In the genomic region with DNA sequence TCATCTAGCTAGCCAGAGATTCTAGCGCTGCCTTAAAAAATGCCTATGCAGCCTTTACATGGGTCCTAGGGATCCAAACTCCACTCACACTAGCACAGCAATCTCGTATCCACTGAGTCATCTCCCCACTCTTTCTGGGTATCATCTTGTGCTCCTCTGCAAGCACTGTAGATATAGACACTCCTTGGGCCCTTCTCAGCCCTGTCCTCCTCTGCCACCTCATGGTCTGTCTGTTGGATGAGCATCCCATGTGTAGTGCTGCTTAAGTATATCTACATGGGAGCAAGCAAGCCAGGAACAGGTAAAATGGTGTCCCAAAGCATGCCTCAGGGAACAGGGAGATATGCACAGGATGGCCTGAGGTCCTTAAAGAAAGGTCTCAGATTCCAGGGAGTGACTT, we compare ENCODE assay signal across 24 mouse cellular contexts. TPM values are rescaled to one million over a fixed set of nuclear protein-coding genes. Genes with fewer than 3 reads are reported as not detected.
DNase-seq lines count a peak whose midpoint lies in the region; ATAC-seq and TF ChIP-seq lines count a peak whose summit lies in the region.
"Had no signal": no experiment of that assay in that cellular context is flagged by ENCODE, and none has a peak within 500 bp of the region (broad histone marks: within the 10 kb centered on the region; RNA-seq: fewer than 3 reads in every experiment).

No protein-coding gene starts in this region.

- peak; percentile 12 for DNase-seq in CD4-positive, CD25-positive, alpha-beta regulatory T cell, adult 2 months (ENCODE audit: low read depth, low spot score)
- no peak for DNase-seq in kidney, adult 2 months
- DNase-seq in left cerebral cortex, postnatal 14 days (ENCODE audit: low spot score in 2 of 2), result peak; percentile 11 to 34
- DNase-seq in left cerebral cortex, postnatal 36 days (ENCODE audit: low spot score in 2 of 2), result no peak
- DNase-seq in MEL (ENCODE audit: low read depth, low spot score), result no peak
- DNase-seq in urinary bladder, postnatal 4 days (ENCODE audit: low spot score in 2 of 2), result no peak
- DNase-seq: adrenal gland, postnatal 10 days; cerebellum, adult 18-20 months; cerebellum, postnatal 36 days; gastrocnemius, postnatal 14 days; heart, postnatal 14 days; kidney, adult 9 months; layer of hippocampus, adult 9-11 months; right cerebral cortex, postnatal 4 days; thymus, postnatal 4 days had no signal

- no peak for TF ChIP-seq EP300 in MEL (IDR thresholded peaks at IDR 0.05; ENCODE audit: low read depth in 1 of 2, low read length in 2 of 2)

- no peak for ATAC-seq in CD4-positive, CD25-positive, alpha-beta regulatory T cell, adult 4 months
- no peak for ATAC-seq in kidney, embryonic 14.5 days (ENCODE audit: low FRiP score, low TSS enrichment)
- ATAC-seq: forebrain, embryonic 16.5 days had no signal

- 78% methylated on average over 2 of the region's 2 CpGs for WGBS in kidney, adult 2 months
- 85% methylated on average over 2 of the region's 2 CpGs for WGBS in kidney, embryonic 14.5 days

- no peaks in the 10 kb centered on the region for H3K9me3 ChIP-seq in kidney, embryonic 14.5 days (ENCODE audit: control insufficient read depth, low read length)
- H3K9me3 ChIP-seq in MEL (replicated peaks; ENCODE audit: insufficient read depth, low read length), result no peaks in the 10 kb centered on the region
- H3K9me3 ChIP-seq: hindbrain, embryonic 15.5 days; limb, embryonic 13.5 days; liver, embryonic 15.5 days; neural tube, embryonic 12.5 days had no signal

- no peak overlapping the region for H3K9ac ChIP-seq in kidney, embryonic 14.5 days (ENCODE audit: low read depth, low read length)
- H3K9ac ChIP-seq in MEL (ENCODE audit: control insufficient read depth, low read depth, low read length, poor library complexity, severe bottlenecking), result no peak overlapping the region
- H3K9ac ChIP-seq: hindbrain, embryonic 15.5 days; limb, embryonic 13.5 days; liver, embryonic 15.5 days; neural tube, embryonic 12.5 days had no signal

- no peaks in the 10 kb centered on the region for H3K79me2 ChIP-seq in MEL (ENCODE audit: control insufficient read depth, insufficient read depth, low read length, poor library complexity)

- H3K4me3 ChIP-seq in kidney, adult 2 months (ENCODE audit: insufficient read depth, low read depth, low read length), result no peak overlapping the region
- no peak overlapping the region for H3K4me3 ChIP-seq in kidney, embryonic 14.5 days (ENCODE audit: low read length)
- H3K4me3 ChIP-seq in MEL (ENCODE audit: control insufficient read depth in 1 of 2, insufficient read depth in 1 of 2, low read depth in 2 of 2, low read length in 2 of 2), result no peak overlapping the region
- H3K4me3 ChIP-seq: hindbrain, embryonic 15.5 days; limb, embryonic 13.5 days; liver, embryonic 15.5 days; neural tube, embryonic 12.5 days had no signal

- no peak for TF ChIP-seq POLR2A in kidney, adult 2 months (IDR thresholded peaks at IDR 0.05; ENCODE audit: low read depth, low read length)
- no peak for TF ChIP-seq POLR2A in MEL (IDR thresholded peaks at IDR 0.05; ENCODE audit: control insufficient read depth in 1 of 2, insufficient read depth in 1 of 2, low read depth in 1 of 2, low read length in 2 of 2, poor library complexity in 1 of 2)

- TF ChIP-seq CTCF in kidney, adult 2 months (conservative IDR thresholded peaks at IDR 0.05; ENCODE audit: insufficient read depth, insufficient read length, low read depth, low read length), result peak; percentile 21; the same call in 1 of the 2 replicates
- no peak for TF ChIP-seq CTCF in MEL (IDR thresholded peaks at IDR 0.05 in 2 of 3, conservative IDR thresholded peaks at IDR 0.05 in 1 of 3; ENCODE audit: control insufficient read depth in 1 of 3, insufficient read depth in 1 of 3, low read depth in 2 of 3, low read length in 3 of 3, poor library complexity in 1 of 3, severe bottlenecking in 1 of 3)

- no peak overlapping the region for H3K4me2 ChIP-seq in kidney, embryonic 14.5 days (replicated peaks; ENCODE audit: low read depth, low read length)
- H3K4me2 ChIP-seq: hindbrain, embryonic 15.5 days; limb, embryonic 13.5 days; liver, embryonic 15.5 days; neural tube, embryonic 12.5 days had no signal

- TF ChIP-seq RAD21 in MEL (IDR thresholded peaks at IDR 0.05; ENCODE audit: low read depth, low read length), result no peak; the same call in 1 of the 2 replicates

- H3K27ac ChIP-seq in kidney, adult 2 months (ENCODE audit: insufficient read depth, low read depth, low read length), result no peak overlapping the region
- no peak overlapping the region for H3K27ac ChIP-seq in kidney, embryonic 14.5 days (ENCODE audit: low read depth, low read length)
- no peak overlapping the region for H3K27ac ChIP-seq in MEL (ENCODE audit: control insufficient read depth, low read depth, low read length)
- H3K27ac ChIP-seq: hindbrain, embryonic 15.5 days; limb, embryonic 13.5 days; liver, embryonic 15.5 days; neural tube, embryonic 12.5 days had no signal

- H3K36me3 ChIP-seq in kidney, adult 2 months (ENCODE audit: control insufficient read depth, insufficient read depth, low read length), result no peaks in the 10 kb centered on the region
- no peaks in the 10 kb centered on the region for H3K36me3 ChIP-seq in kidney, embryonic 14.5 days (ENCODE audit: control insufficient read depth, insufficient read depth, low read length)
- H3K36me3 ChIP-seq in MEL (ENCODE audit: control insufficient read depth in 1 of 2, insufficient read depth in 2 of 2, low read length in 2 of 2), result no peaks in the 10 kb centered on the region
- H3K36me3 ChIP-seq: hindbrain, embryonic 15.5 days; limb, embryonic 13.5 days; liver, embryonic 15.5 days; neural tube, embryonic 12.5 days had no signal

- intact Hi-C loops in left cerebral cortex, postnatal 14 days (cut with DNase I), result no loop called here
- intact Hi-C loops in left cerebral cortex, postnatal 36 days (cut with DNase I), result loop anchor here (10.0 kb wide), 1 partner anchor 243 kb away; no protein-coding TSS in a partner anchor

- H3K27me3 ChIP-seq in kidney, adult 2 months (replicated peaks; ENCODE audit: control insufficient read depth, insufficient read depth, low read length), result no peaks in the 10 kb centered on the region
- no peaks in the 10 kb centered on the region for H3K27me3 ChIP-seq in kidney, embryonic 14.5 days (ENCODE audit: control insufficient read depth, insufficient read depth, low read length)
- peaks cover 0 to 2% of the 10 kb centered on the region in 2 experiments; a peak in 2 of 4 replicates for H3K27me3 ChIP-seq in MEL (ENCODE audit: control insufficient read depth in 1 of 2, insufficient read depth in 2 of 2, low read length in 2 of 2)
- H3K27me3 ChIP-seq: hindbrain, embryonic 15.5 days; limb, embryonic 13.5 days; liver, embryonic 15.5 days; neural tube, embryonic 12.5 days had no signal

- H3K4me1 ChIP-seq in kidney, adult 2 months (ENCODE audit: control insufficient read depth, insufficient read depth, low read length), result no peaks in the 10 kb centered on the region
- no peaks in the 10 kb centered on the region for H3K4me1 ChIP-seq in kidney, embryonic 14.5 days (ENCODE audit: control insufficient read depth, insufficient read depth, low read length)
- no peaks in the 10 kb centered on the region for H3K4me1 ChIP-seq in MEL (ENCODE audit: control insufficient read depth in 1 of 2, insufficient read depth in 2 of 2, low read length in 2 of 2)
- H3K4me1 ChIP-seq: hindbrain, embryonic 15.5 days; limb, embryonic 13.5 days; liver, embryonic 15.5 days; neural tube, embryonic 12.5 days had no signal

TF ChIP-seq in MEL, 35 proteins besides CTCF, POLR2A, EP300 and RAD21:
- TF ChIP-seq USF1 (IDR thresholded peaks at IDR 0.05; ENCODE audit: low read depth, low read length) (no peak), SMC3 (IDR thresholded peaks at IDR 0.05; ENCODE audit: low read depth, low read length) (peak; percentile 18; the same call in 1 of the 2 replicates)

RNA-seq across cellular contexts. Expression of a gene that starts 36.4 kb away (rescaled TPM):
- under 1 TPM in 1 of 2 experiments, not detected in 1; 0.29 TPM for polyA plus RNA-seq in CD4-positive, CD25-positive, alpha-beta regulatory T cell, adult 4 months (2017; shearing (Covaris generic))
- not detected in 2 replicates for polyA plus RNA-seq in kidney, adult 2 months (2012; rRNA removed)
- polyA plus RNA-seq in kidney, embryonic 14.5 days (2014; fragmentation: Nextera tagmentation; extraction: Ambion mirVana), result not detected in 2 replicates
- under 1 TPM; 0.13 to 0.21 TPM for total RNA-seq in left cerebral cortex, postnatal 14 days (2021)
- under 1 TPM in 1 of 2 experiments, not detected in 1; 0.29 TPM for total RNA-seq in left cerebral cortex, postnatal 36 days (2021)
- total RNA-seq in MEL (2012; rRNA removed), result 0.04 TPM in 1 of 2 replicates, not detected in the other
- not detected for polyA plus RNA-seq in MEL (2012; ENCODE audit: insufficient read depth in 1 of 2, insufficient read length in 2 of 2, low read depth in 1 of 2, low replicate concordance in 2 of 2, missing spikeins in 1 of 2)
- total RNA-seq: megakaryocyte-erythroid progenitor cell, adult 5-6 weeks had no signal
- polyA plus RNA-seq: embryonic facial prominence, embryonic 11.5 days; hindbrain, embryonic 15.5 days; limb, embryonic 13.5 days; liver, embryonic 15.5 days; neural tube, embryonic 12.5 days had no signal

Comparison
In these comparisons a context has a peak if more than half of its experiments do, and no peak if none do; other contexts are left out.
1. DNase-seq: peak in CD4-positive, CD25-positive, alpha-beta regulatory T cell, adult 2 months (single experiment) and left cerebral cortex, postnatal 14 days (2 of 2); none in kidney, adult 2 months (single experiment), left cerebral cortex, postnatal 36 days (0 of 2), MEL (single experiment) and urinary bladder, postnatal 4 days (0 of 2).